ENCODE assay signal across 8 mouse cellular contexts in genomic region chr8:105225272-105225593, GRCm38 (mm10). TPM values are rescaled to one million over a fixed set of nuclear protein-coding genes. Genes with fewer than 3 reads are reported as not detected.
A peak's percentile ranks its signal among the peaks of the same experiment; 100 is the strongest.
DNase-seq lines count a peak whose midpoint lies in the region; ATAC-seq and TF ChIP-seq lines count a peak whose summit lies in the region.

No protein-coding gene starts in this region.

- DNase-seq in lung, postnatal 36 days: no peak
- DNase-seq in urinary bladder, postnatal 25 days (ENCODE audit: low spot score): no peak
- DNase-seq in left cerebral cortex, adult 11 months (ENCODE audit: low spot score): no peak
- no peak for DNase-seq in layer of hippocampus, postnatal 10 days (ENCODE audit: low spot score in 2 of 2)

- H3K36me3 ChIP-seq in lung, embryonic 15.5 days: no peaks in the 10 kb centered on the region
- no peaks in the 10 kb centered on the region for H3K36me3 ChIP-seq in limb, embryonic 12.5 days

- no peaks in the 10 kb centered on the region for H3K27me3 ChIP-seq in lung, embryonic 15.5 days
- no peaks in the 10 kb centered on the region for H3K27me3 ChIP-seq in limb, embryonic 12.5 days

- peak overlapping the region; percentile 65 for H3K4me3 ChIP-seq in lung, embryonic 15.5 days
- peak overlapping the region; percentile 95 for H3K4me3 ChIP-seq in limb, embryonic 12.5 days (replicated peaks)
- peak overlapping the region; percentile 85 for H3K4me3 ChIP-seq in olfactory bulb, adult 2 months (ENCODE audit: insufficient read depth, low read depth, low read length)

- WGBS in lung, embryonic 15.5 days: under 1% methylated on average over 27 of the region's 27 CpGs
- under 1% methylated on average over 27 of the region's 27 CpGs for WGBS in limb, embryonic 12.5 days
- under 1% methylated on average over 27 of the region's 27 CpGs for WGBS in olfactory bulb, adult 2 months

- H3K4me2 ChIP-seq in lung, embryonic 15.5 days: peak overlapping the region; percentile 87
- peak overlapping the region; percentile 85 for H3K4me2 ChIP-seq in limb, embryonic 12.5 days

- ATAC-seq in lung, embryonic 15.5 days (ENCODE audit: borderline replicate concordance, extremely low read depth, low FRiP score, low TSS enrichment): no peak
- ATAC-seq in erythroblast, adult 5-6 weeks (replicated peaks; ENCODE audit: low FRiP score, poor library complexity, severe bottlenecking): peak; percentile 28
- no peak; the same call in 1 of the 2 replicates for ATAC-seq in limb, embryonic 12.5 days (ENCODE audit: insufficient number of reproducible peaks, insufficient read depth, low FRiP score, low TSS enrichment, low read depth)

- TF ChIP-seq CTCF in olfactory bulb, adult 2 months (IDR thresholded peaks at IDR 0.05; ENCODE audit: insufficient read depth, low read depth, low read length): no peak

- H3K9ac ChIP-seq in lung, embryonic 15.5 days: peak overlapping the region; percentile 64
- H3K9ac ChIP-seq in limb, embryonic 12.5 days (replicated peaks): peak overlapping the region; percentile 87

- H3K27ac ChIP-seq in lung, embryonic 15.5 days: peak overlapping the region; percentile 89
- H3K27ac ChIP-seq in limb, embryonic 12.5 days: peak overlapping the region; percentile 91; the same call in 1 of the 2 replicates
- no peak overlapping the region for H3K27ac ChIP-seq in olfactory bulb, adult 2 months (ENCODE audit: insufficient read depth, low read depth, low read length)

- TF ChIP-seq POLR2A in olfactory bulb, adult 2 months (IDR thresholded peaks at IDR 0.05; ENCODE audit: insufficient read depth, low read depth, low read length): no peak; the same call in 1 of the 2 replicates

- H3K4me1 ChIP-seq in lung, embryonic 15.5 days: peaks cover 24% of the 10 kb centered on the region
- peaks cover 18% of the 10 kb centered on the region for H3K4me1 ChIP-seq in limb, embryonic 12.5 days (replicated peaks)
- H3K4me1 ChIP-seq in olfactory bulb, adult 2 months (ENCODE audit: control insufficient read depth, insufficient read depth, low read length): peaks cover 8% of the 10 kb centered on the region; the same call in 1 of the 2 replicates

- no peaks in the 10 kb centered on the region for H3K9me3 ChIP-seq in lung, embryonic 15.5 days
- no peaks in the 10 kb centered on the region for H3K9me3 ChIP-seq in limb, embryonic 12.5 days

RNA-seq across cellular contexts. Expression of gene D230025D16Rik, which starts 0.3 kb away (rescaled TPM):
- polyA plus RNA-seq in lung, embryonic 15.5 days (2015; fragmentation: Nextera tagmentation; extraction: Ambion mirVana): 38.2 and 38.8 TPM in 2 replicates
- 16.9 and 22.5 TPM in 2 replicates for total RNA-seq in erythroblast, adult 5-6 weeks (2015; ENCODE audit: low replicate concordance)
- 20.1 and 22.6 TPM in 2 replicates for total RNA-seq in erythroblast, adult 5-6 weeks (2017; ENCODE audit: low replicate concordance)
- 25.9 and 27.2 TPM in 2 replicates for polyA plus RNA-seq in limb, embryonic 12.5 days (2016; fragmentation: Nextera tagmentation; extraction: Ambion mirVana)
- not detected in 2 replicates for polyA plus RNA-seq in olfactory bulb, adult 2 months (2012; ENCODE audit: insufficient read depth, insufficient read length, low replicate concordance, missing spikeins)
- 10 to 100 TPM; 24.5 to 26.6 TPM for total RNA-seq in layer of hippocampus, postnatal 10 days (2021)

RNA-seq across cellular contexts. Expression of gene B3gnt9, which starts 29.7 kb away (rescaled TPM):
- 23.4 and 26.0 TPM in 2 replicates for polyA plus RNA-seq in lung, embryonic 15.5 days (2015; fragmentation: Nextera tagmentation; extraction: Ambion mirVana)
- total RNA-seq in erythroblast, adult 5-6 weeks (2015; ENCODE audit: low replicate concordance): not detected in 2 replicates
- total RNA-seq in erythroblast, adult 5-6 weeks (2017; ENCODE audit: low replicate concordance): 0.09 TPM in 1 of 2 replicates, not detected in the other
- polyA plus RNA-seq in limb, embryonic 12.5 days (2016; fragmentation: Nextera tagmentation; extraction: Ambion mirVana): 5.9 and 6.8 TPM in 2 replicates
- not detected in 2 replicates for polyA plus RNA-seq in olfactory bulb, adult 2 months (2012; ENCODE audit: insufficient read depth, insufficient read length, low replicate concordance, missing spikeins)
- total RNA-seq in layer of hippocampus, postnatal 10 days (2021): 1 to 10 TPM; 3.4 to 4.2 TPM

RNA-seq across cellular contexts. Expression of gene Tradd, which starts 39.2 kb away (rescaled TPM):
- polyA plus RNA-seq in lung, embryonic 15.5 days (2015; fragmentation: Nextera tagmentation; extraction: Ambion mirVana): 29.8 and 33.6 TPM in 2 replicates
- total RNA-seq in erythroblast, adult 5-6 weeks (2015; ENCODE audit: low replicate concordance): 2.3 and 3.5 TPM in 2 replicates
- 3.6 and 5.9 TPM in 2 replicates for total RNA-seq in erythroblast, adult 5-6 weeks (2017; ENCODE audit: low replicate concordance)
- 16.0 and 16.6 TPM in 2 replicates for polyA plus RNA-seq in limb, embryonic 12.5 days (2016; fragmentation: Nextera tagmentation; extraction: Ambion mirVana)
- not detected in 2 replicates for polyA plus RNA-seq in olfactory bulb, adult 2 months (2012; ENCODE audit: insufficient read depth, insufficient read length, low replicate concordance, missing spikeins)
- 1 to 10 TPM; 6.5 to 8.9 TPM for total RNA-seq in layer of hippocampus, postnatal 10 days (2021)

RNA-seq across cellular contexts. Expression of gene Fbxl8, which starts 39.2 kb away (rescaled TPM):
- polyA plus RNA-seq in lung, embryonic 15.5 days (2015; fragmentation: Nextera tagmentation; extraction: Ambion mirVana): 4.8 and 4.9 TPM in 2 replicates
- 1.3 and 3.5 TPM in 2 replicates for total RNA-seq in erythroblast, adult 5-6 weeks (2015; ENCODE audit: low replicate concordance)
- 0.28 and 0.94 TPM in 2 replicates for total RNA-seq in erythroblast, adult 5-6 weeks (2017; ENCODE audit: low replicate concordance)
- 1.7 and 1.9 TPM in 2 replicates for polyA plus RNA-seq in limb, embryonic 12.5 days (2016; fragmentation: Nextera tagmentation; extraction: Ambion mirVana)
- polyA plus RNA-seq in olfactory bulb, adult 2 months (2012; ENCODE audit: insufficient read depth, insufficient read length, low replicate concordance, missing spikeins): not detected in 2 replicates
- under 1 TPM; 0.45 to 0.87 TPM for total RNA-seq in layer of hippocampus, postnatal 10 days (2021)

RNA-seq across cellular contexts. Expression of gene Hsf4, which starts 44.4 kb away (rescaled TPM):
- polyA plus RNA-seq in lung, embryonic 15.5 days (2015; fragmentation: Nextera tagmentation; extraction: Ambion mirVana): 0.61 and 0.69 TPM in 2 replicates
- total RNA-seq in erythroblast, adult 5-6 weeks (2015; ENCODE audit: low replicate concordance): not detected in 2 replicates
- not detected in 2 replicates for total RNA-seq in erythroblast, adult 5-6 weeks (2017; ENCODE audit: low replicate concordance)
- 0.13 and 0.18 TPM in 2 replicates for polyA plus RNA-seq in limb, embryonic 12.5 days (2016; fragmentation: Nextera tagmentation; extraction: Ambion mirVana)
- polyA plus RNA-seq in olfactory bulb, adult 2 months (2012; ENCODE audit: insufficient read depth, insufficient read length, low replicate concordance, missing spikeins): not detected in 2 replicates
- under 1 TPM; 0.57 to 0.83 TPM for total RNA-seq in layer of hippocampus, postnatal 10 days (2021)

Comparison
In these comparisons a context has a peak if more than half of its experiments do, and no peak if none do; other contexts are left out.
1. RNA of gene D230025D16Rik, which starts 0.3 kb away (polyA plus RNA-seq): 38.2 to 38.8 TPM in lung, embryonic 15.5 days and 25.9 to 27.2 TPM in limb, embryonic 12.5 days; not detected in olfactory bulb, adult 2 months; every median in the first group is over 10 times any median in the second.
2. RNA of gene Tradd, which starts 39.2 kb away (polyA plus RNA-seq): 29.8 to 33.6 TPM in lung, embryonic 15.5 days and 16.0 to 16.6 TPM in limb, embryonic 12.5 days; not detected in olfactory bulb, adult 2 months; every median in the first group is over 10 times any median in the second.
3. Peak in every context shown above with its lines, with median percentiles within 50 percentile points of each other: H3K4me3 ChIP-seq.